ENCODE assay signal across 11 mouse cellular contexts in genomic region chr2:19444931-19445831, GRCm38 (mm10). TPM values are rescaled to one million over a fixed set of nuclear protein-coding genes. Genes with fewer than 3 reads are reported as not detected.
A peak's percentile ranks its signal among the peaks of the same experiment; 100 is the strongest.
DNase-seq lines count a peak whose midpoint lies in the region; ATAC-seq lines count a peak whose summit lies in the region.
"Had no signal": no experiment of that assay in that cellular context is flagged by ENCODE, and none has a peak within 500 bp of the region (broad histone marks: within the 10 kb centered on the region; RNA-seq: fewer than 3 reads in every experiment).

Ptf1a (plus strand) TSS chr2:19445663.

- intact Hi-C loops in heart, postnatal 36 days (cut with DNase I), result no loop called here

- H3K27ac ChIP-seq in heart, embryonic 13.5 days (replicated peaks), result no peak within 1 kb of the TSS
- H3K27ac ChIP-seq in hindbrain, embryonic 12.5 days, result no peak within 1 kb of the TSS
- H3K27ac ChIP-seq in midbrain, embryonic 16.5 days (ENCODE audit: low read length), result no peak within 1 kb of the TSS
- H3K27ac ChIP-seq: liver, embryonic 15.5 days had no signal

- no peak for DNase-seq in heart, postnatal 36 days
- DNase-seq in ZHBTc4 (ENCODE audit: low read depth, low spot score), result peak; percentile 65
- DNase-seq in adrenal gland, postnatal 4 days (ENCODE audit: low spot score in 2 of 2), result no peak
- no peak for DNase-seq in left cerebral cortex, adult 9 months (ENCODE audit: low spot score in 2 of 2)

- peaks cover 98% of the 10 kb centered on the region for H3K27me3 ChIP-seq in heart, embryonic 13.5 days (replicated peaks)
- peaks cover 96% of the 10 kb centered on the region for H3K27me3 ChIP-seq in hindbrain, embryonic 12.5 days
- peaks cover 86% of the 10 kb centered on the region for H3K27me3 ChIP-seq in midbrain, embryonic 16.5 days (ENCODE audit: control insufficient read depth, insufficient read depth, low read depth, low read length)

- H3K9ac ChIP-seq in heart, embryonic 13.5 days, result no peak within 1 kb of the TSS
- peak within 1 kb of the TSS; percentile 43; the same call in 1 of the 2 replicates for H3K9ac ChIP-seq in hindbrain, embryonic 12.5 days
- H3K9ac ChIP-seq in midbrain, embryonic 16.5 days (ENCODE audit: low read depth, low read length), result no peak within 1 kb of the TSS
- H3K9ac ChIP-seq: liver, embryonic 15.5 days had no signal

- H3K4me2 ChIP-seq in heart, embryonic 13.5 days, result peak within 1 kb of the TSS; percentile 65
- peak within 1 kb of the TSS; percentile 62 for H3K4me2 ChIP-seq in hindbrain, embryonic 12.5 days (replicated peaks)
- H3K4me2 ChIP-seq in midbrain, embryonic 16.5 days (ENCODE audit: low read length), result peak within 1 kb of the TSS; percentile 60
- H3K4me2 ChIP-seq: liver, embryonic 15.5 days had no signal

- under 1% methylated on average over 44 of the region's 53 CpGs for WGBS in heart, embryonic 13.5 days
- WGBS in hindbrain, embryonic 12.5 days, result under 1% methylated on average over 53 of the region's 53 CpGs
- under 1% methylated on average over 53 of the region's 53 CpGs for WGBS in midbrain, embryonic 16.5 days

- peak within 1 kb of the TSS; percentile 42 for H3K4me3 ChIP-seq in heart, embryonic 13.5 days
- H3K4me3 ChIP-seq in hindbrain, embryonic 12.5 days, result peak within 1 kb of the TSS; percentile 41
- peak within 1 kb of the TSS; percentile 35 for H3K4me3 ChIP-seq in midbrain, embryonic 16.5 days (ENCODE audit: low read depth, low read length)
- H3K4me3 ChIP-seq: liver, embryonic 15.5 days had no signal

- peaks cover 22% of the 10 kb centered on the region for H3K4me1 ChIP-seq in heart, embryonic 13.5 days
- H3K4me1 ChIP-seq in hindbrain, embryonic 12.5 days, result peaks cover 24% of the 10 kb centered on the region
- H3K4me1 ChIP-seq in midbrain, embryonic 16.5 days (ENCODE audit: control insufficient read depth, insufficient read depth, low read length), result peaks cover 18% of the 10 kb centered on the region
- H3K4me1 ChIP-seq: liver, embryonic 15.5 days had no signal

- H3K36me3 ChIP-seq in heart, embryonic 13.5 days, result no peaks in the 10 kb centered on the region
- H3K36me3 ChIP-seq in hindbrain, embryonic 12.5 days, result no peaks in the 10 kb centered on the region
- no peaks in the 10 kb centered on the region for H3K36me3 ChIP-seq in midbrain, embryonic 16.5 days (ENCODE audit: control insufficient read depth, insufficient read depth, low read length)
- H3K36me3 ChIP-seq: liver, embryonic 15.5 days had no signal

- no peak for ATAC-seq in heart, embryonic 13.5 days (ENCODE audit: extremely low read depth, insufficient number of reproducible peaks, low FRiP score, low TSS enrichment)
- ATAC-seq in hindbrain, embryonic 12.5 days (ENCODE audit: low FRiP score), result peak; percentile 66
- peak; percentile 74 for ATAC-seq in midbrain, embryonic 16.5 days
- no peak for ATAC-seq in monocyte, adult 5-6 weeks (replicated peaks; ENCODE audit: insufficient number of reproducible peaks, low FRiP score, low TSS enrichment, poor library complexity, severe bottlenecking)
- ATAC-seq: CD4-positive, CD25-positive, alpha-beta regulatory T cell, adult 4 months had no signal

- H3K9me3 ChIP-seq in heart, embryonic 13.5 days, result no peaks in the 10 kb centered on the region
- H3K9me3 ChIP-seq in hindbrain, embryonic 12.5 days (replicated peaks), result no peaks in the 10 kb centered on the region
- no peaks in the 10 kb centered on the region for H3K9me3 ChIP-seq in midbrain, embryonic 16.5 days (replicated peaks; ENCODE audit: control insufficient read depth, low read length, poor library complexity, severe bottlenecking)
- H3K9me3 ChIP-seq: liver, embryonic 15.5 days had no signal

RNA-seq across cellular contexts. Expression of gene Ptf1a, which starts in this region (rescaled TPM):
- not detected in 2 replicates for polyA plus RNA-seq in heart, embryonic 13.5 days (2015; fragmentation: Nextera tagmentation; extraction: Ambion mirVana)
- total RNA-seq in heart, postnatal 36 days (2021), result not detected
- polyA plus RNA-seq in hindbrain, embryonic 12.5 days (2016; fragmentation: Nextera tagmentation; extraction: Ambion mirVana), result 6.3 and 7.1 TPM in 2 replicates
- polyA plus RNA-seq in midbrain, embryonic 16.5 days (2015; fragmentation: Nextera tagmentation; extraction: Ambion mirVana), result 0.14 TPM in 1 of 2 replicates, not detected in the other
- 1 to 10 TPM in 1 of 2 experiments, not detected in 1; 1.0 TPM for total RNA-seq in adrenal gland, postnatal 4 days (2021)
- not detected in 3 replicates for total RNA-seq in monocyte, adult 5-6 weeks (2017)
- total RNA-seq: gastrocnemius, postnatal 4 days had no signal
- polyA plus RNA-seq: CD4-positive, CD25-positive, alpha-beta regulatory T cell, adult 4 months; liver, embryonic 15.5 days had no signal

Comparison
In these comparisons a context has a peak if more than half of its experiments do, and no peak if none do; other contexts are left out.
1. Peak in ATAC-seq, H3K4me3 ChIP-seq and H3K4me2 ChIP-seq in midbrain, embryonic 16.5 days; RNA of the gene not detected or under 1 TPM.